Mouse (Mus musculus) c-Kit-positive CD71-positive TER-119-positive erythroid progenitor cells, embryonic 14.5 days (primary cell): ENCODE measurements around the gene Wdr5b.

Experiments used
- DNase-seq: peaks from one replicate; pipeline ENCODE4 v3.0.0-alpha.2; 2013; ENCODE audit warnings: low spot score

The Wdr5b gene

DNA sequence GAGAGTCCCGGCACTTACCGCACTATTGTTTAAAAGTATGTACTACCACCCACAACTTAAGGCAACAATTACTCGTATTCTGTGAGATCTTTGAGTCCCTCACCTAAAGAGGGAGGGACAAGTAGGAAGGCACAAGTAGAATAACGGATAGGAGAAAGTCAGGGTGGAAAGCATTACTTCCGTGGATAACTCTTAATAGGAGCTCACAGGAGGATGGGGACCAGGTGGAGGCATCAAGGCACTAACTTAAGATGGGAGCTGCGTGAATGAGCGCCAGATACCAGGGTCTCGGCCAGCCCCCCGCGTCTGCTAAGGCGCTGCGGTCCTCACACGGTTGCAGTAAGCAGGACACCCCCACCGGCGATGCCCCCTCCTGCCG lies 30.1 kb downstream of the Wdr5b start:
- DNase-seq: peak; percentile 38

DNA sequence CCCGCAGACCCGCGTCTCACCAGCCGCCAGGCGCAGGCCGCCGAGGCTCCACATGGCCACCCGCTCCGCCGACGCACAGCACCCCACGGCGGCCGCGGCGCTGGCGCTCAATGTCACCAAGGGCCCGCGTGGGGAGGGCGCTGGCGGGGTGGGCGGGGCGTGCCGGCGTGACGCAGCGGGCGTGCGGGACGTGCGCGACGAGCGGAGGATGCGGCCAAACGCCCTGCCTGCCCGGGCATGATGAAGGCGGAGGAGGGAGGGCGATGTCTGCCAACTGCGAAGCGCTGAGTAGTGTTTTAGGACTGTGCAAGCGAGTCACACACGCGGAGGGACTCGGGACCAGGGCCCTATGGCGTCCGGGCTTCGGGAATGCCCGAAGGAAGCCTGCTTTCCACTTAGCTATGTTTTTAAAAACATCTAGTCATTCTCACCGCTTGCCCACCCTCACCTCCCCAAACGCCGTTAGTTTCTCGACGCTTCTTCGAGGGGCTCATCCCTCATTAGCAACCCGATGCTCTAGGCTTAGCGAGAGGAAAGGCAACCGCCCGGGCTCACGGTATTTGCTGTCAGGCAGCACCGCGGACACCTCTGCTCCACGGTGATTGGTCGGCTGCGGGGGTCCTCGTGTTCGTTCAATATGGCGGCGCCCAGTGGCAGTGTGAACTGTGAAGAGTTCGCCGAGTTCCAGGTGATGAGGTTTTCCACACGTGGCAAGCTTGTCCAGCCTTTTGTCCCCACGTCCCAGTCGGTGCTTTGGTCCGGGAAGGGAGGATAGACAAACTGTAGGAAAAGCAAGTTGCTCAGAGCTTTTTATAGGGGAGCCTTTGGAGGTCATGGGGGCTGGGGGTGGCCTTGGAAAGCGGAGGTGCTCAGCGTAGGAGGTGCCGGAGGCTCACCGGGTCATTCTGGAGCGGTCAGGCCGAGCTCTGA lies 30.7 kb downstream of the Wdr5b start, which contains the start of the genes Fam162a and Ccdc58:
Gene Fam162a (minus strand): TSS at position 145 of the 930 bp plus-strand sequence.
Gene Ccdc58 (plus strand): TSS at position 236 of the 930 bp plus-strand sequence.
- peak; percentile 87 for DNase-seq

DNA sequence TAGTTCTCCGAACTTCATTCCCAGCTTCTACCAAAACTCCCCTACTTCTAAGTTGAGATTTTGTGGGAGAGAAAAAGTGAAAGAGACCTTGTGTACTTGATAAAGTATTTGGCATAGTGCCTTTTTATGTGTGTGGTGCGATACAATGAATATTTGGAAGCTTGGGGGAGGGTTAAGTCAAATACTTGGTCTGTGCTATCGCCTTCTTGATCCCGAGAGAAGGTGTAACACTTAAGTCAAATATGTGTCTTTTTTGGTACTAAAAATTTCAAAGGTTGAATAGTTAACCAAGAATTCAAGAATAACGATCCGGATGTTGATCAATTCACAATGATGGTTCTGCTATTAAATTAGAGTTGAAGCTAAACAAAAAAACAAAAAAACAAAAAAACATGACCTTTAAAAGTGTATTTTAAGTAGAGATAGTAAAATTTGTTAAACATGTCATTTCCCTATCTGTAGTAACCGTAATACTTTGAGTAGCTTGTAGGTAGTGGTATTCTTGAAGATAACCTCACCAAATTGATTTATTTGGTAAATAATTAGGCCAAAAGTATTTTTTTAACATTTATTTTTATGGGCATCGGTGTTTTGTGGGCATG lies 31.5 kb downstream of the Wdr5b start:
- no peak for DNase-seq

DNA sequence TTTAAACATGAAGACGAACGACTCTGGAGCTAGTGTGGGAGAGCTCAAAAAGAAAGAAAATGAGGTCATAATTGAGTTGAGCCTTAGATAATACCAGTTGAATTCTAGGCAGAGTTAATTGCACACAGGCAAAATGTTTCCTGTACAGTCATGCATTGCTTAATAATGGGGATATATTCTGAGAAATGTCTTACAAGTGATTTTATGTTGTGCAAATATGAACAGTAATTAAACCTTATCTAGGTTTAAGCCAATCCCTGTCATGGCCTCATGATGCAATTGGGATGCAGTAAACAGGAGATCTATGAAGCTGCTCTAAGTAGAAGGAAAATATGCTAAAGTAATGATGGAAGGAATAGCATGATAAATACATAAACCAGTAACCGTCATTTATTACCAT lies 33.8 kb downstream of the Wdr5b start:
- DNase-seq: no peak

DNA sequence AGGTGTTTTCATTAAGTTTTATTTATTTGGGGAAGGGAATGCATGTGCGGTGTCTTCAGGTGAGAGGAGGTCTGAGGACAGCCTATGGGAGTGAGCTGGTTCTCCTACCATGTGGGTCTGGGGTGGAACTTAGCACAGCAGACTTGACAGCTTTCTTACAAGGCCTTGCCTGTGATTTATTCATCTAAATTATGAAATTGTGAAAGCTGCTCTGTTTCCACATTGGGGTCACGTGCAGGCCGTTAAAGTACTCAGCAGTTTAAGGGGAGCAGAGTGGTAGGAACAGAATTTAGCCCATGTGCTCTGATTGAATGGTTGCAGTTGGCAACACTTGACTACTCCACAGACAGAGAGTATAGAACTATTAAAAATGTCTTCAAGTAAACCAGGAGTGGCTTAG lies 38.9 kb downstream of the Wdr5b start:
- DNase-seq: no peak

DNA sequence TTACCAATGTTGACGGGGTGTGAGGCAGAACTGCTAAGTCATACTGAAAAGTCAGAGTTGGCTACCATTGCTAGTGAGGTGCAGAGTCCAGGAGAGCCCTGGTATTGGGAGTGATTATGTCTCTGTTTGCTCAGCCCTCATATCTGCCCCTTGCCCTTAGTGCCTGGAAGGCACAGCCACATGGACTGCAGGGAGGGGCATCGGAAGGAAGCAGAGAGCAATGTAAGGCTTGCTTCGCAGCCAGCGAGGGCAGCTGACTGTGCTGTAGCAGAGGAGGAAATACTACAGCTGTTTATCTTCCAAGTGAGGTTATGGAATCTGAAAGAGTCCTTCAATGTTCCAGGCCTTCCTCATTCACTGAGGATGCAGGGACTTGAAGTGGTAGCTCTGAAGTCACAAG lies 46.9 kb downstream of the Wdr5b start:
- DNase-seq: no peak

DNA sequence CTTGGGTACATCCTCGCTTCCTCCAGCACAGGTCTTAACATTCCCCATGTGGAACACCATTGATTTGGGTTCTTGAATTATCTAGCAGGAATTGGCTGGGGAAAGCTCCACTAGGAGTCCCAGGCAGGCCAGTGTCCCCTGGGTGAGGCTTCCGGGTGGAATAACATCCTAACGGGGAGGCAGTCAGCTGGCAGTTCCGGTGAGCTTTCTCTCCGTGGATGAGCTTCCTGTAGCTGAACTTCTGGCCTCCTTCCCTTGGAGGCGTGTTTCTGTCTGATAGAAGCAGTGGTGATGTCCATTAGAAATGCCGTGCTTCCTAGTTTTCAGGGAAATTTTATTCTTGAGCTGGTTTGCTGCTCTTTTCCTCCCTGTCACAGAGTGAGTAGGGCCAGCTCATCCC lies 48.1 kb downstream of the Wdr5b start:
- no peak for DNase-seq

DNA sequence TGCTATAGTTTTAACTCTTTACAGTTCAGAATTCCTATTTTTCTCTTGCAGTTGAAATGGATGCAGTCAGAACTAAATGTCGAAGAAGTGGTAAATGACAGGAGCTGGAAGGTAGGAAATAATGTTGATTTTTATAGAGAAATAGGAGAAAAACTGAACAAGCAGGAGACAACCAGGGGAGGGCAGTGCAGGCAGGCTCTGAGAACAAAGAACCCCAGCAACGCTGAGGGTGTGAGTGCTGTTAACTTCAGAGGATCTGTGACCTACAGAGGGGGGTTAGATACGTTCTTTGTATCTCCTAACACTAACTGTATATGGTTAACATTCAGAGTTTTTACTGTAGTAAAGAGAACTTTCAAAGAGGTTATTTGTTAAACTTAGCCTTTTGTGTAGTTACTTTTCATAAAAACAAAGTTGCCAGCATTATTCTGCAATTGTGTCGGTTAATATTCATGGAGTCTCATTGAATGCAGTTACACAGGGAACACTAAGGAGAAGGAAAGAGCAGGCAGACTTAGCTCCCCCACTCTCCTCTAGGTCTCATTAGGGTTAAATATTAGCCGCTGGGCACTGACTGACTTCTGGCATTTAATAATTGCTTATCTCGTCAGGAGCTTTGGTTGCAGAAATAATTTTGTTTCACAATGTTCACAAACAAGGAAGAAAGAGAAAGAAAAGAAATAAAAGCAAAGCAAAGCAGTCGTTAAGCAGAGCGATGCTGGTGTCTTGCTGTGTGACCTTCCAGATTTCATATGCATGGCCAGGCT lies 49.0 kb downstream of the Wdr5b start:
- DNase-seq: no peak

DNA sequence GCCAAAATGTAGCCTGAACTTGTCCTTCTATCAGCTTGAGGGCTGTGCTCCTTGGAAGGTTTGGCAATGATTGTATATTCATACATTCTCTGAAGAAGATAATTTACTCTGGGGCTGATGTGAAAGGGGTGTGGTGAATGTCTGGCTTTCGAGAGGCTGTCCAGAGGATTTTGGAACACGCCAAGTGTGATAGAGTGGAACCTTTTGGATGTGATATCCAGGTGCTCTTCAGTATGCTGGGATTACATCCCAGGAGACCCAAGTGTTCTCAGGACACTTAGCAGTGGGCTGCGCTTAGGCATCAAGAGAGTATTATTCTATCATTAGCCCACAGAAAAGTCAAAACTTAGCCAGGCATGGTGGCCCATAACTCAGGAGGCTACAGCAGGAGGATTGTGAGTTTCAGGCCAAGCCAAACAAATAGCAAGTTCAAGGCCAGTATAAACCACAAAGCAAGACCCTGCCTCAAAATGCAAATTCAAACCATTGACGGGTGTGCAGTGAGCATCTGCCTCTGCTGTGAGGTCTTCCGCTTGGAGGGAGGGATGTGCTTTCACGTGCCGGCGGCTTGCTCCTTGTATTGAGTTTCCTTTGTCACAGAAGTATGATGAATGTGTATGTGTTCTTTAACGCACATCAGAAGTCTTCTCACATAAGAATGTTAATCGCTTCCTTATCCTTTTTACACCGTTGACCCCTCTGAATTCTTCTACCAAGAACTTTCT lies 50.0 kb downstream of the Wdr5b start:
- no peak for DNase-seq
